Mouse (Mus musculus) layer of hippocampus, postnatal 36 days (tissue): ENCODE results near the gene Arhgef38. TPM values are rescaled to one million over a fixed set of nuclear protein-coding genes. Genes with fewer than 3 reads are reported as not detected.
A peak's percentile ranks its signal among the peaks of the same experiment; 100 is the strongest.

Experiments used
- DNase-seq, 2 experiments: peaks; one replicate each; pipeline ENCODE4 v3.0.0; 2022
- total RNA-seq, 2 experiments: library from RNA; stranded (reverse); gene quantifications; 2 replicates each; pipeline ENCODE4 v1.2.3; 2021

Arhgef38 gene
- total RNA-seq, 2 experiments from 2014 or later: not detected

- no peak for DNase-seq
Measured at GRCm38 (mm10) chr3:133163913-133164406, 70.8 kb downstream of the Arhgef38 start.

GRCm38 (mm10) chr3:133163174-133163573, 71.6 kb downstream of the Arhgef38 start:
- DNase-seq: no peak

- no peak for DNase-seq
Measured at GRCm38 (mm10) chr3:133161407-133161806, 73.3 kb downstream of the Arhgef38 start.

- no peak for DNase-seq
Measured at GRCm38 (mm10) chr3:133158260-133158659, 76.5 kb downstream of the Arhgef38 start.

- DNase-seq: peak; percentile 10 to 15
Measured at GRCm38 (mm10) chr3:133154683-133155082, 80.1 kb downstream of the Arhgef38 start.

GRCm38 (mm10) chr3:133153629-133154028, 81.1 kb downstream of the Arhgef38 start:
- DNase-seq: no peak

GRCm38 (mm10) chr3:133152831-133153230, 81.9 kb downstream of the Arhgef38 start:
- no peak for DNase-seq

GRCm38 (mm10) chr3:133151629-133152028, 83.1 kb downstream of the Arhgef38 start:
- no peak for DNase-seq

- no peak for DNase-seq
Measured at GRCm38 (mm10) chr3:133144511-133145147, 90.1 kb downstream of the Arhgef38 start.

- no peak for DNase-seq
Measured at GRCm38 (mm10) chr3:133141877-133142276, 92.9 kb downstream of the Arhgef38 start.

- DNase-seq: no peak
Measured at GRCm38 (mm10) chr3:133132611-133133010, 102.1 kb downstream of the Arhgef38 start.

GRCm38 (mm10) chr3:133131372-133131771, 103.4 kb downstream of the Arhgef38 start:
- DNase-seq: no peak

- no peak for DNase-seq
Measured at GRCm38 (mm10) chr3:133113281-133113680, 121.5 kb downstream of the Arhgef38 start.

- no peak for DNase-seq
Measured at GRCm38 (mm10) chr3:133111741-133112140, 123.0 kb downstream of the Arhgef38 start.

- no peak for DNase-seq
Measured at GRCm38 (mm10) chr3:133109844-133110243, 124.9 kb downstream of the Arhgef38 start.

GRCm38 (mm10) chr3:133108731-133109130, 126.0 kb downstream of the Arhgef38 start:
- DNase-seq: no peak

GRCm38 (mm10) chr3:133104436-133104835, 130.3 kb downstream of the Arhgef38 start:
- DNase-seq: no peak

GRCm38 (mm10) chr3:133103768-133104167, 131.0 kb downstream of the Arhgef38 start:
- no peak for DNase-seq

GRCm38 (mm10) chr3:133098909-133099308, 135.8 kb downstream of the Arhgef38 start:
- DNase-seq: no peak

- no peak for DNase-seq
Measured at GRCm38 (mm10) chr3:133098336-133098735, 136.4 kb downstream of the Arhgef38 start.

GRCm38 (mm10) chr3:133097936-133098335, 136.8 kb downstream of the Arhgef38 start:
- DNase-seq: no peak

- DNase-seq: no peak
Measured at GRCm38 (mm10) chr3:133094305-133094704, 140.4 kb downstream of the Arhgef38 start.

GRCm38 (mm10) chr3:133092936-133093335, 141.8 kb downstream of the Arhgef38 start:
- DNase-seq: no peak

GRCm38 (mm10) chr3:133092274-133092853, 142.4 kb downstream of the Arhgef38 start:
- DNase-seq: no peak
